Comparison of ENCODE assay signal across 11 mouse cellular contexts in the genomic region with DNA sequence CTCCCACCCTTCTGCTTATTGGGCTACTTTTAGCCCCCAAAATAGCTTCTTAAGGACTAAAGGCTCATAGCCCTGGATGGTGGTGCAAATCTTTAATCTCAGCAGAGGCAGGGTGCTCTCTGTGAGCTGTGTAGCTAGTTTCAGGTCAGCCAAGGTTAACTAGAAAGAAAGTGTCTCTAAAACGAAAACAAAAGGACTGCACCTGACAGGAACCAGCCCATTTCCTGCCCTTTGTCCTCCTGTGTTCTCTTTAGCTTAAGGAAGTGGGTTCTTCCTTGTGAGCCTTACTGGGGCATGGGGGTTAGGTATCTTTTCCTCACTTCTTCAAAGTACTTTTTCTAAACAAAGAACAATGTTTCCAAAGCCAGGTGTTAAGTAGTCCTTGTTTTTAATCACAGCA. TPM values are rescaled to one million over a fixed set of nuclear protein-coding genes. Genes with fewer than 3 reads are reported as not detected.
DNase-seq lines count a peak whose midpoint lies in the region; ATAC-seq and TF ChIP-seq lines count a peak whose summit lies in the region.
"Had no signal": no experiment of that assay in that cellular context is flagged by ENCODE, and none has a peak within 500 bp of the region (broad histone marks: within the 10 kb centered on the region; RNA-seq: fewer than 3 reads in every experiment).

No protein-coding gene starts in this region.

- no peak for DNase-seq in kidney, postnatal 0 days (ENCODE audit: low spot score)
- DNase-seq in kidney, postnatal 14 days = no peak
- DNase-seq in CD4-positive, CD25-positive, alpha-beta regulatory T cell, adult 2 months (ENCODE audit: low read depth, low spot score) = peak; percentile 77
- peak; percentile 95 for DNase-seq in ZHBTc4 (ENCODE audit: low read depth, low spot score)
- peak; percentile 85 for DNase-seq in naive thymus-derived CD4-positive, alpha-beta T cell, adult 2 months (ENCODE audit: low read depth)
- no peak for DNase-seq in embryo, embryonic 10 days (ENCODE audit: low spot score)
- DNase-seq: cerebellum, adult 8-10 months; lung, postnatal 4 days had no signal

- H3K4me1 ChIP-seq in kidney, postnatal 0 days (replicated peaks; ENCODE audit: insufficient read depth, low read length) = peaks cover 6% of the 10 kb centered on the region
- no peaks in the 10 kb centered on the region for H3K4me1 ChIP-seq in midbrain, embryonic 13.5 days (replicated peaks)
- H3K4me1 ChIP-seq: neural tube, embryonic 15.5 days had no signal

- H3K4me2 ChIP-seq in kidney, postnatal 0 days (ENCODE audit: low read length) = no peak overlapping the region
- H3K4me2 ChIP-seq in midbrain, embryonic 13.5 days (replicated peaks) = no peak overlapping the region
- H3K4me2 ChIP-seq: neural tube, embryonic 15.5 days had no signal

- H3K4me3 ChIP-seq in kidney, postnatal 0 days (replicated peaks; ENCODE audit: low read depth, low read length) = no peak overlapping the region
- no peak overlapping the region for H3K4me3 ChIP-seq in midbrain, embryonic 13.5 days (replicated peaks)
- H3K4me3 ChIP-seq: neural tube, embryonic 15.5 days had no signal

- H3K36me3 ChIP-seq in kidney, postnatal 0 days (ENCODE audit: insufficient read depth, low read length) = no peaks in the 10 kb centered on the region
- no peaks in the 10 kb centered on the region for H3K36me3 ChIP-seq in midbrain, embryonic 13.5 days
- H3K36me3 ChIP-seq: neural tube, embryonic 15.5 days had no signal

- TF ChIP-seq CTCF in kidney, postnatal 0 days (IDR thresholded peaks at IDR 0.05; ENCODE audit: low read depth) = no peak

- WGBS in kidney, postnatal 0 days = 35% methylated on average over 1 of the region's 1 CpGs
- 71% methylated on average over 1 of the region's 1 CpGs for WGBS in midbrain, embryonic 13.5 days

- no peaks in the 10 kb centered on the region for H3K9me3 ChIP-seq in kidney, postnatal 0 days (replicated peaks; ENCODE audit: low read length)
- H3K9me3 ChIP-seq in midbrain, embryonic 13.5 days = no peaks in the 10 kb centered on the region
- H3K9me3 ChIP-seq: neural tube, embryonic 15.5 days had no signal

- peak overlapping the region; percentile 62 for H3K27ac ChIP-seq in kidney, postnatal 0 days
- no peak overlapping the region for H3K27ac ChIP-seq in midbrain, embryonic 13.5 days
- H3K27ac ChIP-seq: neural tube, embryonic 15.5 days had no signal

- no peaks in the 10 kb centered on the region for H3K27me3 ChIP-seq in kidney, postnatal 0 days (ENCODE audit: insufficient read depth, low read length)
- no peaks in the 10 kb centered on the region for H3K27me3 ChIP-seq in midbrain, embryonic 13.5 days
- H3K27me3 ChIP-seq: neural tube, embryonic 15.5 days had no signal

- no peak for ATAC-seq in kidney, postnatal 0 days (replicated peaks; ENCODE audit: low FRiP score, low read depth)
- ATAC-seq in midbrain, embryonic 13.5 days = no peak
- ATAC-seq in frontal cortex, adult (ENCODE audit: low TSS enrichment) = no peak

- H3K9ac ChIP-seq in kidney, postnatal 0 days (ENCODE audit: low read depth, low read length) = no peak overlapping the region
- H3K9ac ChIP-seq in midbrain, embryonic 13.5 days (replicated peaks) = no peak overlapping the region
- H3K9ac ChIP-seq: neural tube, embryonic 15.5 days had no signal

RNA-seq across cellular contexts. Expression of a gene that starts 6.5 kb away (rescaled TPM):
- 38.8 and 39.6 TPM in 2 replicates for polyA plus RNA-seq in kidney, postnatal 0 days (2015; fragmentation: Nextera tagmentation; extraction: Ambion mirVana)
- polyA plus RNA-seq in midbrain, embryonic 13.5 days (2015; fragmentation: Nextera tagmentation; extraction: Ambion mirVana) = 13.9 and 14.4 TPM in 2 replicates

Comparison
In these comparisons a context has a peak if more than half of its experiments do, and no peak if none do; other contexts are left out.
1. DNase-seq: peak in CD4-positive, CD25-positive, alpha-beta regulatory T cell, adult 2 months (single experiment), ZHBTc4 (single experiment) and naive thymus-derived CD4-positive, alpha-beta T cell, adult 2 months (single experiment); none in kidney, postnatal 0 days (single experiment), kidney, postnatal 14 days (single experiment) and embryo, embryonic 10 days (single experiment).